Mouse (Mus musculus): ENCODE results near the gene Rnd2. TPM values are rescaled to one million over a fixed set of nuclear protein-coding genes. Genes with fewer than 3 reads are reported as not detected.
"Not testable (repeated sequence)": the region's sequence is repeated elsewhere in the genome, so short reads cannot be mapped to it uniquely, and the experiment has no call there.

Gene Rnd2
- 10 to 100 TPM; 11.5 to 11.7 TPM for total RNA-seq (2021)

- DNase-seq: no peak
Observed at GRCm38 (mm10) chr11:101464211-101465100, at the start of gene Rnd2. Gene Rnd2 (plus strand): TSS chr11:101464999.

GRCm38 (mm10) chr11:101415306-101415705, 49.5 kb upstream of the Rnd2 start:
- DNase-seq: no peak

GRCm38 (mm10) chr11:101416433-101417100, 48.2 kb upstream of the Rnd2 start:
- no peak for DNase-seq

GRCm38 (mm10) chr11:101417101-101417855, 47.5 kb upstream of the Rnd2 start, which contains the start of gene Aarsd1:
Gene Aarsd1 (minus strand): TSS chr11:101417615.
- peak; percentile 94 for DNase-seq

GRCm38 (mm10) chr11:101418991-101419390, 45.8 kb upstream of the Rnd2 start:
- DNase-seq: no peak

- DNase-seq: no peak
Observed at GRCm38 (mm10) chr11:101419610-101420009, 45.2 kb upstream of the Rnd2 start.

GRCm38 (mm10) chr11:101420148-101420547, 44.7 kb upstream of the Rnd2 start:
- DNase-seq: no peak

GRCm38 (mm10) chr11:101424105-101424851, 40.5 kb upstream of the Rnd2 start, which contains the start of gene Gm27029:
Gene Gm27029 (minus strand): TSS chr11:101424796.
- peak; percentile 65 for DNase-seq

- DNase-seq: peak; percentile 99
Observed at GRCm38 (mm10) chr11:101424925-101425813, 39.6 kb upstream of the Rnd2 start, which contains the start of the genes Rundc1 and Ptges3l. Gene Rundc1 (plus strand): TSS chr11:101425085. Gene Ptges3l (minus strand): TSS chr11:101425333.

GRCm38 (mm10) chr11:101426165-101426564, 38.6 kb upstream of the Rnd2 start:
- DNase-seq: no peak

GRCm38 (mm10) chr11:101431327-101431726, 33.5 kb upstream of the Rnd2 start:
- no peak for DNase-seq

- no peak for DNase-seq
Observed at GRCm38 (mm10) chr11:101433396-101433795, 31.4 kb upstream of the Rnd2 start.

GRCm38 (mm10) chr11:101435831-101436230, 29.0 kb upstream of the Rnd2 start:
- no peak for DNase-seq

GRCm38 (mm10) chr11:101436916-101437315, 27.9 kb upstream of the Rnd2 start:
- no peak for DNase-seq

GRCm38 (mm10) chr11:101438006-101438405, 26.8 kb upstream of the Rnd2 start:
- DNase-seq: not testable (repeated sequence)

- not testable (repeated sequence) for DNase-seq
Observed at GRCm38 (mm10) chr11:101441450-101442126, 23.2 kb upstream of the Rnd2 start.

GRCm38 (mm10) chr11:101442127-101442693, 22.6 kb upstream of the Rnd2 start, which contains the start of gene Rpl27:
Gene Rpl27 (plus strand): TSS chr11:101442298.
- peak; percentile 96 for DNase-seq

GRCm38 (mm10) chr11:101442760-101443159, 22.0 kb upstream of the Rnd2 start:
- no peak for DNase-seq

- DNase-seq: no peak
Observed at GRCm38 (mm10) chr11:101446319-101446718, 18.5 kb upstream of the Rnd2 start.

GRCm38 (mm10) chr11:101446860-101447259, 17.9 kb upstream of the Rnd2 start:
- not testable (repeated sequence) for DNase-seq
